Mouse (Mus musculus): ENCODE data around the gene Zfp575. TPM values are rescaled to one million over a fixed set of nuclear protein-coding genes. Genes with fewer than 3 reads are reported as not detected.

Gene Zfp575
- polyA plus RNA-seq, 1 experiment, result not detected

GRCm38 (mm10) chr7:24538701-24539100 is 48.7 kb downstream of the Zfp575 start:
- Histone ChIP-seq H3K4me1 (ENCODE audit: control insufficient read depth, insufficient read depth, low read length) (peaks cover 13% of the 10 kb centered on the region), H3K27ac (ENCODE audit: insufficient read depth, low read depth, low read length) (no peak overlapping the region), H3K4me3 (ENCODE audit: insufficient read depth, low read depth, low read length) (no peak overlapping the region)
- WGBS, result 75% methylated on average over 5 of the region's 5 CpGs
- TF ChIP-seq POLR2A (IDR thresholded peaks at IDR 0.05; ENCODE audit: insufficient read depth, low read depth, low read length) (no peak), CTCF (IDR thresholded peaks at IDR 0.05; ENCODE audit: insufficient read depth, low read depth, low read length) (no peak)

- Histone ChIP-seq H3K4me1 (ENCODE audit: control insufficient read depth, insufficient read depth, low read length) (peaks cover 19% of the 10 kb centered on the region), H3K4me3 (ENCODE audit: insufficient read depth, low read depth, low read length) (no peak overlapping the region), H3K27ac (ENCODE audit: insufficient read depth, low read depth, low read length) (no peak overlapping the region)
- 23% methylated on average over 5 of the region's 5 CpGs for WGBS
- TF ChIP-seq POLR2A (IDR thresholded peaks at IDR 0.05; ENCODE audit: insufficient read depth, low read depth, low read length) (no peak), CTCF (IDR thresholded peaks at IDR 0.05; ENCODE audit: insufficient read depth, low read depth, low read length) (no peak)
Observed at GRCm38 (mm10) chr7:24538154-24538553, 49.3 kb downstream of the Zfp575 start.

GRCm38 (mm10) chr7:24537591-24537990 is 49.9 kb downstream of the Zfp575 start:
- 53% methylated on average over 5 of the region's 5 CpGs for WGBS
- Histone ChIP-seq H3K27ac (ENCODE audit: insufficient read depth, low read depth, low read length) (no peak overlapping the region), H3K4me3 (ENCODE audit: insufficient read depth, low read depth, low read length) (no peak overlapping the region), H3K4me1 (ENCODE audit: control insufficient read depth, insufficient read depth, low read length) (peaks cover 22% of the 10 kb centered on the region)
- TF ChIP-seq POLR2A (IDR thresholded peaks at IDR 0.05; ENCODE audit: insufficient read depth, low read depth, low read length) (no peak), CTCF (IDR thresholded peaks at IDR 0.05; ENCODE audit: insufficient read depth, low read depth, low read length) (no peak)

- WGBS, result 75% methylated on average over 4 of the region's 4 CpGs
Observed at GRCm38 (mm10) chr7:24537081-24537480, 50.4 kb downstream of the Zfp575 start.

GRCm38 (mm10) chr7:24534301-24534700 is 53.1 kb downstream of the Zfp575 start:
- Histone ChIP-seq H3K4me1 (ENCODE audit: control insufficient read depth, insufficient read depth, low read length) (peaks cover 33% of the 10 kb centered on the region), H3K27ac (ENCODE audit: insufficient read depth, low read depth, low read length) (no peak overlapping the region), H3K4me3 (ENCODE audit: insufficient read depth, low read depth, low read length) (no peak overlapping the region)
- WGBS, result 45% methylated on average over 19 of the region's 19 CpGs
- TF ChIP-seq POLR2A (IDR thresholded peaks at IDR 0.05; ENCODE audit: insufficient read depth, low read depth, low read length) (no peak), CTCF (IDR thresholded peaks at IDR 0.05; ENCODE audit: insufficient read depth, low read depth, low read length) (no peak)

More at GRCm38 (mm10) chr7:24537081-24537480, 50.4 kb downstream of the Zfp575 start:
- Histone ChIP-seq H3K27ac (ENCODE audit: insufficient read depth, low read depth, low read length) (no peak overlapping the region), H3K4me3 (ENCODE audit: insufficient read depth, low read depth, low read length) (no peak overlapping the region), H3K4me1 (ENCODE audit: control insufficient read depth, insufficient read depth, low read length) (peaks cover 25% of the 10 kb centered on the region)
- no peak for TF ChIP-seq POLR2A (IDR thresholded peaks at IDR 0.05; ENCODE audit: insufficient read depth, low read depth, low read length)
- no peak for TF ChIP-seq CTCF (IDR thresholded peaks at IDR 0.05; ENCODE audit: insufficient read depth, low read depth, low read length)

Other genes with a start within 250 kb of the Zfp575 start
- not detected in 2 replicates for gene Lypd5, start 238.4 kb downstream of the Zfp575 start, polyA plus RNA-seq (2012; ENCODE audit: insufficient read depth, insufficient read length, low replicate concordance, missing spikeins)
- gene Kcnn4, start 217.4 kb downstream of the Zfp575 start, polyA plus RNA-seq (2012; ENCODE audit: insufficient read depth, insufficient read length, low replicate concordance, missing spikeins), result not detected in 2 replicates
- gene Smg9, start 188.0 kb downstream of the Zfp575 start, polyA plus RNA-seq (2012; ENCODE audit: insufficient read depth, insufficient read length, low replicate concordance, missing spikeins), result not detected in 2 replicates
- gene Irgc1, start 135.3 kb downstream of the Zfp575 start, polyA plus RNA-seq (2012; ENCODE audit: insufficient read depth, insufficient read length, low replicate concordance, missing spikeins), result not detected in 2 replicates
- not detected in 2 replicates for gene Plaur, start 125.2 kb downstream of the Zfp575 start, polyA plus RNA-seq (2012; ENCODE audit: insufficient read depth, insufficient read length, low replicate concordance, missing spikeins)
- gene Cadm4, start 105.6 kb downstream of the Zfp575 start, polyA plus RNA-seq (2012; ENCODE audit: insufficient read depth, insufficient read length, low replicate concordance, missing spikeins), result not detected in 2 replicates
- not detected in 2 replicates for gene Zfp428, start 80.6 kb downstream of the Zfp575 start, polyA plus RNA-seq (2012; ENCODE audit: insufficient read depth, insufficient read length, low replicate concordance, missing spikeins)
- gene AC161166.1, start 75.2 kb downstream of the Zfp575 start, polyA plus RNA-seq (2012; ENCODE audit: insufficient read depth, insufficient read length, low replicate concordance, missing spikeins), result not detected in 2 replicates
- not detected in 2 replicates for gene Irgq, start 57.0 kb downstream of the Zfp575 start, polyA plus RNA-seq (2012; ENCODE audit: insufficient read depth, insufficient read length, low replicate concordance, missing spikeins)
- not detected in 2 replicates for gene Pinlyp, start 41.5 kb downstream of the Zfp575 start, polyA plus RNA-seq (2012; ENCODE audit: insufficient read depth, insufficient read length, low replicate concordance, missing spikeins)
- not detected in 2 replicates for gene Xrcc1, start 41.4 kb downstream of the Zfp575 start, polyA plus RNA-seq (2012; ENCODE audit: insufficient read depth, insufficient read length, low replicate concordance, missing spikeins)
- gene Ethe1, start 98 bp downstream of the Zfp575 start, polyA plus RNA-seq (2012; ENCODE audit: insufficient read depth, insufficient read length, low replicate concordance, missing spikeins), result not detected in 2 replicates
- gene Phldb3, start 23.1 kb upstream of the Zfp575 start, polyA plus RNA-seq (2012; ENCODE audit: insufficient read depth, insufficient read length, low replicate concordance, missing spikeins), result not detected in 2 replicates
- not detected in 2 replicates for gene Lypd3, start 48.9 kb upstream of the Zfp575 start, polyA plus RNA-seq (2012; ENCODE audit: insufficient read depth, insufficient read length, low replicate concordance, missing spikeins)
- not detected in 2 replicates for gene Tex101, start 89.0 kb upstream of the Zfp575 start, polyA plus RNA-seq (2012; ENCODE audit: insufficient read depth, insufficient read length, low replicate concordance, missing spikeins)
- not detected in 2 replicates for gene BC049730, start 121.6 kb upstream of the Zfp575 start, polyA plus RNA-seq (2012; ENCODE audit: insufficient read depth, insufficient read length, low replicate concordance, missing spikeins)
- not detected in 2 replicates for gene Gm4763, start 139.3 kb upstream of the Zfp575 start, polyA plus RNA-seq (2012; ENCODE audit: insufficient read depth, insufficient read length, low replicate concordance, missing spikeins)
- gene Cd177, start 172.7 kb upstream of the Zfp575 start, polyA plus RNA-seq (2012; ENCODE audit: insufficient read depth, insufficient read length, low replicate concordance, missing spikeins), result not detected in 2 replicates
- gene Ceacam10, start 189.6 kb upstream of the Zfp575 start, polyA plus RNA-seq (2012; ENCODE audit: insufficient read depth, insufficient read length, low replicate concordance, missing spikeins), result not detected in 2 replicates

All from olfactory bulb, adult 2 months (tissue).